ENCODE assay signal across 12 mouse cellular contexts in the genomic region with DNA sequence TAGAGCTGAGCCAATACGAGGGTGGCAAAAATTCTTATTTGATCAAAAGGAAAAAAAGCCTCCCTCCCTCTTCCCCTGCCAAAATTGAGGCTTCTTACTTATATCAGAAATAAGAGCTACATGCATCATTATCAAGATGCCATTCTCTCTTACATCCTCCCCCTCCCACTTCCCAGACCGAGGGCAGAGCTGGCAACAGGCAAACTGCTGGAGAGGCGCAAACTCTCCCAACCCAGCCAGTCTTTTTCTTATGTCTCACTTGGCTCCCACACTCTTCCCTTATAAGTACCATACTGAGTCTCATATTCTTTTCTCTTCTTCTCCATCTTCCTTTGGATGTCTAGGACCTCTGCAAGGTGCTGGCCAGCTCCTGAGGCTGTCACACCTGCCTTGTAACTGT.
"Had no signal": no experiment of that assay in that cellular context is flagged by ENCODE, and none has a peak within 500 bp of the region (broad histone marks: within the 10 kb centered on the region; RNA-seq: fewer than 3 reads in every experiment).

No protein-coding gene starts in this region.

- DNase-seq: retina, postnatal 1 day; right cerebral cortex, adult 18-20 months; right cerebral cortex, postnatal 14 days; right cerebral cortex, postnatal 25 days; right cerebral cortex, postnatal 4 days; spleen, adult 18-20 months; thymus, adult 18-20 months; thymus, adult 2 months; thymus, postnatal 14 days; thymus, postnatal 25 days; thymus, postnatal 36 days; thymus, postnatal 4 days had no signal
